Mouse (Mus musculus): ENCODE data around the gene Mrpl12.

DNA sequence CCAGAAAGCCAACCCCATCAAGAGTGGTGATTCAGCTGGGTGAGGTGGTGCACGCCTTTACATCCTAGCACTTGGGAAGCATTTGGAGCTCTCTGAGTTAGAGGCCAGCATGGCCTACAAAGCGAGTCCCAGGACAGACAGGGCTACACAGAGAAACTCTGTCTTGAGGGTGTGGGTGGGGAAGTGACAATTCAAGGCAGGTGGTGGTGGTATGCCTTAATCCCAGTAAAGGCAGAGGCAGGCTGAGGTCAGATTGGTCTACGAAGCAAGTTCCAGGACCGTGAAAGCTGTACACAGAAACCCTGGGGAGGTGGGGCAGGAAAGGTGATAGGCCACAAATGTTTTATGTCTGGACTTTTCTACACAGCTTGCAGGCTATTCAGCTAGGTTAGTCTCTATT is 29.4 kb upstream of the Mrpl12 start:
- no peak for TF ChIP-seq CTCF (IDR thresholded peaks at IDR 0.05; ENCODE audit: low read depth)
- no peak for TF ChIP-seq EP300 (IDR thresholded peaks at IDR 0.05; ENCODE audit: low read depth)
